Mouse (Mus musculus): ENCODE measurements around the gene Rassf3.

GRCm38 (mm10) chr10:121457381-121457780, 18.8 kb downstream of the Rassf3 start:
- TF ChIP-seq CTCF (IDR thresholded peaks at IDR 0.05; ENCODE audit: low read depth) (no peak), EP300 (optimal IDR thresholded peaks at IDR 0.05) (no peak)

All from stomach, postnatal 0 days (tissue).